Mouse (Mus musculus): ENCODE measurements at regions not wholly inside any gene's neighbourhood (a gene's known extent, or its start where the extent isn't known, plus 50 kb on each side); places are given as distances from the start of the nearest gene placed in this dataset.

GRCm38 (mm10) chr10:17523558-17524328 is 199.3 kb upstream of the Cited2 start:
- Histone ChIP-seq H3K9me3 (no peaks in the 10 kb centered on the region), H3K36me3 (no peaks in the 10 kb centered on the region), H3K27ac (no peak overlapping the region), H3K4me2 (replicated peaks) (no peak overlapping the region), H3K4me3 (no peak overlapping the region), H3K9ac (no peak overlapping the region), H3K4me1 (no peaks in the 10 kb centered on the region), H3K27me3 (no peaks in the 10 kb centered on the region)
- ATAC-seq (ENCODE audit: insufficient number of reproducible peaks, insufficient read depth, low FRiP score, low TSS enrichment) = no peak
- WGBS = 71% methylated on average over 6 of the region's 6 CpGs

GRCm38 (mm10) chr10:17527151-17527737 is 195.8 kb upstream of the Cited2 start:
- H3K4me3 ChIP-seq = no peak overlapping the region
- no peak overlapping the region for H3K9ac ChIP-seq
- H3K9me3 ChIP-seq = no peaks in the 10 kb centered on the region
- H3K27ac ChIP-seq = no peak overlapping the region
- H3K27me3 ChIP-seq = no peaks in the 10 kb centered on the region
- H3K4me2 ChIP-seq (replicated peaks) = no peak overlapping the region
- 68% methylated on average over 4 of the region's 4 CpGs for WGBS
- ATAC-seq (ENCODE audit: insufficient number of reproducible peaks, insufficient read depth, low FRiP score, low TSS enrichment) = no peak
- no peaks in the 10 kb centered on the region for H3K36me3 ChIP-seq
- no peaks in the 10 kb centered on the region for H3K4me1 ChIP-seq

GRCm38 (mm10) chr10:17528116-17528515 is 194.9 kb upstream of the Cited2 start:
- H3K4me3 ChIP-seq = no peak overlapping the region
- no peaks in the 10 kb centered on the region for H3K9me3 ChIP-seq
- 79% methylated on average over 2 of the region's 2 CpGs for WGBS
- no peak for ATAC-seq (ENCODE audit: insufficient number of reproducible peaks, insufficient read depth, low FRiP score, low TSS enrichment)
- no peak overlapping the region for H3K4me2 ChIP-seq (replicated peaks)
- H3K36me3 ChIP-seq = no peaks in the 10 kb centered on the region
- H3K9ac ChIP-seq = no peak overlapping the region
- H3K27me3 ChIP-seq = no peaks in the 10 kb centered on the region
- H3K27ac ChIP-seq = no peak overlapping the region
- no peaks in the 10 kb centered on the region for H3K4me1 ChIP-seq

- no peak overlapping the region for H3K9ac ChIP-seq
- H3K27ac ChIP-seq = no peak overlapping the region
- 80% methylated on average over 6 of the region's 6 CpGs for WGBS
- no peaks in the 10 kb centered on the region for H3K9me3 ChIP-seq
- H3K4me2 ChIP-seq (replicated peaks) = no peak overlapping the region
- no peak overlapping the region for H3K4me3 ChIP-seq
- H3K36me3 ChIP-seq = no peaks in the 10 kb centered on the region
- H3K27me3 ChIP-seq = no peaks in the 10 kb centered on the region
- no peaks in the 10 kb centered on the region for H3K4me1 ChIP-seq
- ATAC-seq (ENCODE audit: insufficient number of reproducible peaks, insufficient read depth, low FRiP score, low TSS enrichment) = no peak
Measured at GRCm38 (mm10) chr10:17528846-17529245, 194.2 kb upstream of the Cited2 start.

GRCm38 (mm10) chr10:17529851-17530509 is 193.0 kb upstream of the Cited2 start:
- H3K9me3 ChIP-seq = no peaks in the 10 kb centered on the region
- 94% methylated on average over 4 of the region's 4 CpGs for WGBS

GRCm38 (mm10) chr10:17531021-17531420 is 192.0 kb upstream of the Cited2 start:
- H3K9me3 ChIP-seq = no peaks in the 10 kb centered on the region
- 80% methylated on average over 3 of the region's 3 CpGs for WGBS

More at GRCm38 (mm10) chr10:17529851-17530509, 193.0 kb upstream of the Cited2 start:
- H3K4me1 ChIP-seq = no peaks in the 10 kb centered on the region
- no peak overlapping the region for H3K4me2 ChIP-seq (replicated peaks)
- no peak overlapping the region for H3K4me3 ChIP-seq
- no peak overlapping the region for H3K9ac ChIP-seq
- H3K27ac ChIP-seq = no peak overlapping the region
- no peak for ATAC-seq (ENCODE audit: insufficient number of reproducible peaks, insufficient read depth, low FRiP score, low TSS enrichment)
- H3K27me3 ChIP-seq = no peaks in the 10 kb centered on the region
- no peaks in the 10 kb centered on the region for H3K36me3 ChIP-seq

GRCm38 (mm10) chr10:17538944-17539533 is 184.0 kb upstream of the Cited2 start:
- Histone ChIP-seq H3K4me3 (no peak overlapping the region), H3K27me3 (no peaks in the 10 kb centered on the region), H3K27ac (no peak overlapping the region), H3K9me3 (no peaks in the 10 kb centered on the region), H3K4me1 (peaks cover 5% of the 10 kb centered on the region; the same call in 1 of the 2 replicates), H3K9ac (no peak overlapping the region), H3K36me3 (no peaks in the 10 kb centered on the region), H3K4me2 (replicated peaks) (no peak overlapping the region)
- ATAC-seq (ENCODE audit: insufficient number of reproducible peaks, insufficient read depth, low FRiP score, low TSS enrichment) = no peak
- WGBS = 86% methylated on average over 6 of the region's 6 CpGs

More at GRCm38 (mm10) chr10:17531021-17531420, 192.0 kb upstream of the Cited2 start:
- Histone ChIP-seq H3K27ac (no peak overlapping the region), H3K36me3 (no peaks in the 10 kb centered on the region), H3K27me3 (no peaks in the 10 kb centered on the region), H3K4me2 (replicated peaks) (no peak overlapping the region), H3K4me3 (no peak overlapping the region), H3K9ac (no peak overlapping the region), H3K4me1 (no peaks in the 10 kb centered on the region)
- ATAC-seq (ENCODE audit: insufficient number of reproducible peaks, insufficient read depth, low FRiP score, low TSS enrichment) = no peak

- ATAC-seq (ENCODE audit: insufficient number of reproducible peaks, insufficient read depth, low FRiP score, low TSS enrichment) = no peak
- no peak overlapping the region for H3K4me3 ChIP-seq
- H3K4me2 ChIP-seq (replicated peaks) = no peak overlapping the region
- H3K36me3 ChIP-seq = no peaks in the 10 kb centered on the region
- peaks cover 5% of the 10 kb centered on the region; the same call in 1 of the 2 replicates for H3K4me1 ChIP-seq
- no peak overlapping the region for H3K27ac ChIP-seq
- H3K9me3 ChIP-seq = no peaks in the 10 kb centered on the region
- no peaks in the 10 kb centered on the region for H3K27me3 ChIP-seq
- 53% methylated on average over 6 of the region's 6 CpGs for WGBS
- H3K9ac ChIP-seq = no peak overlapping the region
Measured at GRCm38 (mm10) chr10:17540404-17541375, 182.3 kb upstream of the Cited2 start.

- ATAC-seq (ENCODE audit: insufficient number of reproducible peaks, insufficient read depth, low FRiP score, low TSS enrichment) = no peak
Measured at GRCm38 (mm10) chr10:17542104-17542846, 180.7 kb upstream of the Cited2 start.

GRCm38 (mm10) chr10:17542847-17543421 is 180.1 kb upstream of the Cited2 start:
- WGBS = 90% methylated on average over 5 of the region's 5 CpGs
- no peaks in the 10 kb centered on the region for H3K9me3 ChIP-seq
- no peak overlapping the region for H3K27ac ChIP-seq
- no peak overlapping the region for H3K9ac ChIP-seq
- no peak overlapping the region for H3K4me2 ChIP-seq (replicated peaks)
- H3K4me1 ChIP-seq = peaks cover 5% of the 10 kb centered on the region; the same call in 1 of the 2 replicates
- no peak for ATAC-seq (ENCODE audit: insufficient number of reproducible peaks, insufficient read depth, low FRiP score, low TSS enrichment)
- no peak overlapping the region for H3K4me3 ChIP-seq
- H3K27me3 ChIP-seq = no peaks in the 10 kb centered on the region
- no peaks in the 10 kb centered on the region for H3K36me3 ChIP-seq

More at GRCm38 (mm10) chr10:17542104-17542846, 180.7 kb upstream of the Cited2 start:
- Histone ChIP-seq H3K9ac (no peak overlapping the region), H3K4me2 (replicated peaks) (no peak overlapping the region), H3K4me1 (peaks cover 5% of the 10 kb centered on the region; the same call in 1 of the 2 replicates), H3K27me3 (no peaks in the 10 kb centered on the region), H3K9me3 (no peaks in the 10 kb centered on the region), H3K4me3 (no peak overlapping the region), H3K27ac (no peak overlapping the region), H3K36me3 (no peaks in the 10 kb centered on the region)
- WGBS = 87% methylated on average over 8 of the region's 8 CpGs
